Mouse (Mus musculus) small intestine, adult 2 months (tissue): ENCODE measurements around the gene Parp3. TPM values are rescaled to one million over a fixed set of nuclear protein-coding genes. Genes with fewer than 3 reads are reported as not detected.

Source experiments
- H3K27ac ChIP-seq: fragments of 200-500 bp; 2 replicates; pipeline ENCODE4 v1.5.1; 2012; ENCODE audit warnings: low read depth, low read length, control low read depth, inconsistent platforms; ENCODE audit not compliant: insufficient read depth
- H3K27me3 ChIP-seq: fragments of 200-500 bp; 2 replicates; pipeline ENCODE4 v1.6.1; 2012; ENCODE audit warnings: mild to moderate bottlenecking, moderate library complexity, low read length, inconsistent platforms; ENCODE audit not compliant: control insufficient read depth, insufficient read depth
- H3K36me3 ChIP-seq: fragments of 200-500 bp; 2 replicates; pipeline ENCODE4 v1.6.1; 2012; ENCODE audit warnings: mild to moderate bottlenecking, low read length, control low read depth, inconsistent platforms; ENCODE audit not compliant: control insufficient read depth, insufficient read depth
- H3K4me1 ChIP-seq: fragments of 200-500 bp; 2 replicates; pipeline ENCODE4 v1.6.1; 2012; ENCODE audit warnings: low read length, inconsistent platforms, mixed read lengths; ENCODE audit not compliant: control insufficient read depth, insufficient read depth, insufficient read length
- H3K4me3 ChIP-seq: fragments of 200-500 bp; 2 replicates; pipeline ENCODE4 v1.5.1; 2012; ENCODE audit warnings: low read depth, mild to moderate bottlenecking, control low read depth, inconsistent platforms, low read length, moderate library complexity
- CTCF ChIP-seq: fragments of 200-500 bp; IDR thresholded peaks from 2 replicates; pipeline ENCODE4 v1.5.1; 2012; ENCODE audit warnings: low read depth, mild to moderate bottlenecking, control low read depth, inconsistent platforms, low read length, moderate library complexity, mixed read lengths; ENCODE audit not compliant: insufficient replicate concordance, insufficient read length; ENCODE audit errors: extremely low read depth
- POLR2A ChIP-seq: fragments of 200-500 bp; IDR thresholded peaks from 2 replicates; pipeline ENCODE4 v1.6.1; 2012; ENCODE audit warnings: low read depth, mild to moderate bottlenecking, control low read depth, inconsistent platforms, low read length, moderate library complexity
- WGBS: fragments of 180-500 bp; shearing (Covaris S2); methylation state at CpG from one replicate; pipeline ENCODE4 v1.1.7; 2018; 5-methylcytosine and 5-hydroxymethylcytosine counted together
- polyA plus RNA-seq: library from polyadenylated mRNA; depleted of rRNA; stranded (reverse); fragments of >200 nt; gene quantifications from 2 replicates; pipeline ENCODE4 v1.2.3, GENCODE M21; 2012

Gene Parp3
- polyA plus RNA-seq, 1 experiment, result 19.5 TPM

DNA sequence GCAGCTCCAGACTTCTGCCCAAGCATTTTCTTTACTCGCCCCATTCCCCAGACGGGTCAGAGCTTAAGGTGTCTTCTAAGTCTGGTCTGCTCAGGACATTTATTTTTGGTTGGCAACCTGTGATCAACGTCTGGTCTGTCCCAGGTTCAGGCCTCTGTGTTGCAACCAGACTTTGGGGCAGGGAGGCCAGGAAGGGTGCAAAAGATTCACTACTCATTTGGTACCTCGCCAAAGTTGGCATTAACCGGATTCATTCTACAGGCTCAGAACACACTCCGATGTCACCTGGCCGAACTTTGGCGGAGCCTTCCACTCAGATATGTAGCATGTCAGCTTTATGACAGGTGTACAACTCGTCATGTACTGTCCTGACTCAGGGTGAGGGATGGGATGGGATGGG lies 28.8 kb downstream of the Parp3 start:
- no peaks in the 10 kb centered on the region for H3K36me3 ChIP-seq
- no peak for TF ChIP-seq POLR2A
- TF ChIP-seq CTCF, result no peak
- peak overlapping the region; percentile 51 for H3K27ac ChIP-seq
- peak overlapping the region; percentile 74 for H3K4me3 ChIP-seq
- no peaks in the 10 kb centered on the region for H3K27me3 ChIP-seq
- H3K4me1 ChIP-seq, result peaks cover 28% of the 10 kb centered on the region
- WGBS, result 16% methylated on average over 9 of the region's 9 CpGs

DNA sequence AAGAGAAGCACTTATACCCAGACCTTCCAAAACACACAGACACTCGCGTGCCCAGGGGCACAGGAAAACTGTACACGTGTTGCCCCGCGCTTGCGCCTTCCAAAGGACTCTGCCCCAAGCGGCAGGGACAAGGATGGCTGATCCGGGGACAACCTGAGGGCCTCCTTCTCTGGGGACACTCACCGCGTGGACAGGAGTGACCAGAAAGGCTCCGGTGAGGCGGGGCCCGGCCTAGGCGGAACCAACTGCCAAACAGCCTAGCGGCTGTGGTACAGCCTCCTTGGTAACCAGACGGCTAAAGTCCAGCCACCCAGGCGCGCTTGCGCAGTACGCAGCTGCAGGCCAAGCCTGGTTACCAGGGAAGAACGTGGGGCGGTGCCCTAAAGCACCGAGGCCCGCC lies 29.4 kb downstream of the Parp3 start, which contains the start of the genes Abhd14b and Abhd14a:
TSS of gene Abhd14b (plus strand) at position 112 of the 400 bp plus-strand sequence.
TSS of gene Abhd14a (minus strand) at position 331 of the 400 bp plus-strand sequence.
- H3K27ac ChIP-seq, result peak within 1 kb of the TSS; percentile 72
- TF ChIP-seq POLR2A (peak; percentile 64), CTCF (peak; percentile 57; the same call in 1 of the 2 replicates)
- H3K27me3 ChIP-seq, result no peaks in the 10 kb centered on the region
- H3K4me3 ChIP-seq, result peak within 1 kb of the TSS; percentile 74
- H3K4me1 ChIP-seq, result peaks cover 28% of the 10 kb centered on the region
- under 1% methylated on average over 24 of the region's 24 CpGs for WGBS
- no peaks in the 10 kb centered on the region for H3K36me3 ChIP-seq

DNA sequence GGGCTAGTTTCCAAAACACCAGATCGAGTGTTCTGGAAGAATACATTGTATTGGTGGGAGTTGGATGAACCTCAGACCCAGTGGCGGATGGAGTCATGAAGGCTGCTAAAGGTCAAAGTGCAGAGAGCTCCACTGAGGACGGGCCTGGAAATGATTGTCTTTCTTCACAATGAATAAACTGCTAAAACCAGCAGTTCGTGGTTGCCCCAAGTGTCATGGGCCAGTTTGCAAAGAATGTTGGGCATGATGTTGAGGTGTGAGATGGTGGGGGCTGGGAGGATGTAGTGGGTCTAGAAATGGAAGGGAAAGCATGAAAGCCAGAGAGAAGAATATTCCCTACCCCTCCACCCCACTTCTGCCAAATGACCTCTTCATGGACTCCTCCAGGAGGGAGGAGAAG lies 31.9 kb downstream of the Parp3 start:
- no peak overlapping the region for H3K4me3 ChIP-seq
- H3K4me1 ChIP-seq, result peaks cover 26% of the 10 kb centered on the region
- no peaks in the 10 kb centered on the region for H3K27me3 ChIP-seq
- TF ChIP-seq POLR2A (no peak), CTCF (no peak)
- H3K36me3 ChIP-seq, result no peaks in the 10 kb centered on the region
- WGBS, result 37% methylated on average over 4 of the region's 4 CpGs
- no peak overlapping the region for H3K27ac ChIP-seq

DNA sequence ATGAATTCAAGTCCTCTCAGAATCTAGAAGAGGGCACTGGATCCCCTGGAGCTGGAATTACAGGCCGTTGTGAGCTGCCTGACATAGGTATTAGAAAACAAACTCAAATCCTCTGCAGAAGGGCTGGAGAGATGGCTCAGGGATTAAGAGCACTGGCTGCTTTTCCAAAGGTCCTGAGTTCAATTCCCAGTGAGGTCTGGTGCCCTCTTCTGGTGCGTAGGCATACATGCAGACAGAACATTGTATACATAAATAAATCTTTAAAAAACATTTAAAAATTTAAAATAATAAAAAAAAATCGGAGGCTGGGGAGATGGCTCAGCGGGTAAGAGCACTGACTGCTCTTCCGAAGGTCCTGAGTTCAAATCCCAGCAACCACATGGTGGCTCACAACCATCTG lies 34.1 kb downstream of the Parp3 start:
- WGBS, result 79% methylated on average over 5 of the region's 5 CpGs
- Histone ChIP-seq H3K36me3 (no peaks in the 10 kb centered on the region), H3K27me3 (no peaks in the 10 kb centered on the region), H3K4me1 (peaks cover 22% of the 10 kb centered on the region), H3K4me3 (no peak overlapping the region), H3K27ac (no peak overlapping the region)
- TF ChIP-seq CTCF, result no peak
- no peak for TF ChIP-seq POLR2A

DNA sequence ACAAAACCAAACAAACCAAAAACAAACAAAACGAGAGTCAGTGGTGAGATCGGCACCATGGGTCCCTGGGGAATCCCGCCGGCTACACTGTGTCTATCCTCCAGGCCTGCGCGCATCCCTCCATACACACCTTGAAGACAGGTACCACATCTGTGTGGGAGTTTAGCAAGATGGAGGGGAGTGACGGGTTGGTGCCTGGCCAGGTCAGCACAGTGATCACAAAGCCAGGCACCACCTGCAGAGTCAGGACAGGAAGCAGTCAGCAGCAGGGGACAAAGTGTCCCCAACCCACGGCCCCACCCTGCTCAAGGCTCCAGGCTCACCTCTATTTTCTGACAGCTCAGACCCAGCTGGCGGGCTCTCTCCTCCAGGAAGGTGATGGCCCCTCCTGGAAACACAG lies 40.2 kb downstream of the Parp3 start:
- Histone ChIP-seq H3K27me3 (no peaks in the 10 kb centered on the region), H3K36me3 (peaks cover 28% of the 10 kb centered on the region), H3K4me3 (peak overlapping the region; percentile 53), H3K27ac (peak overlapping the region; percentile 79), H3K4me1 (peaks cover 49% of the 10 kb centered on the region)
- 56% methylated on average over 9 of the region's 9 CpGs for WGBS
- TF ChIP-seq CTCF, result no peak
- no peak for TF ChIP-seq POLR2A

DNA sequence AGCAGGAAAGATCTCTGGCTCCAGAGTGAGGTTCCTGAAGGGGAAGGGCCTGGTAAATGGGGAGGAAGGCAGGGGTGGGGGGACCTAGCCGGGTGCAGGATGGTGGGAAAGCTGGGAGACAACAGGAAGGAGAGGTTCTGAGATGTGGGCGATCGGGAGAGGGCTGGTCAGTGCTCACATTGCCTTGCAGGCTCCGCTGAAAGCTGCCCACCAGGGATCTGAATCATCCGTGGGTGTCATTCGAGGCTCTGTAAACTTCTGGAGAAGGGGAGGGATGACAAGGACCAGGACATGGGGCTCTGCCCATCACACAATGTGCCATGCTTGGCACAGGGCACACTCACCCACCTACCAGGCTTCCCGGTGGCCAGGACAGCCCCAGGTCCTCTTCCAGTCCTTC lies 43.4 kb downstream of the Parp3 start:
- H3K27me3 ChIP-seq, result no peaks in the 10 kb centered on the region
- 44% methylated on average over 7 of the region's 7 CpGs for WGBS
- peak overlapping the region; percentile 57 for H3K27ac ChIP-seq
- TF ChIP-seq POLR2A (no peak), CTCF (no peak)
- peaks cover 35% of the 10 kb centered on the region for H3K36me3 ChIP-seq
- peak overlapping the region; percentile 5; the same call in 1 of the 2 replicates for H3K4me3 ChIP-seq
- H3K4me1 ChIP-seq, result peaks cover 53% of the 10 kb centered on the region

DNA sequence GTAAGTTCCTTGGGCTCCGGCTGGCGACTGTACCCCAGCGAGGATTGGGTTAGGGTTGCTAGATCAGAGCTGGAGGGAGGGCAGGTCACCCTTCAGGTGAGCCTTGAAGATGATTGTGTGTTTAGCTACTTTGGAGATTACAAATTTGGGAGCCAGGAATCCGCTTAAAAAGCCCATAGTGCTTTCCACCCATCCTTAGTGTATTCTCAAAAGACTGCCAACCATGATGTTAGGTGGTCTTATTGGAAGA lies 46.8 kb downstream of the Parp3 start:
- Histone ChIP-seq H3K27ac (peak overlapping the region; percentile 69), H3K4me3 (peak overlapping the region; percentile 86), H3K4me1 (peaks cover 31% of the 10 kb centered on the region), H3K36me3 (peaks cover 33% of the 10 kb centered on the region), H3K27me3 (no peaks in the 10 kb centered on the region)
- WGBS, result under 1% methylated on average over 4 of the region's 4 CpGs
- TF ChIP-seq POLR2A (no peak), CTCF (no peak)
